ENCODE assay signal across 8 mouse cellular contexts in the genomic region with DNA sequence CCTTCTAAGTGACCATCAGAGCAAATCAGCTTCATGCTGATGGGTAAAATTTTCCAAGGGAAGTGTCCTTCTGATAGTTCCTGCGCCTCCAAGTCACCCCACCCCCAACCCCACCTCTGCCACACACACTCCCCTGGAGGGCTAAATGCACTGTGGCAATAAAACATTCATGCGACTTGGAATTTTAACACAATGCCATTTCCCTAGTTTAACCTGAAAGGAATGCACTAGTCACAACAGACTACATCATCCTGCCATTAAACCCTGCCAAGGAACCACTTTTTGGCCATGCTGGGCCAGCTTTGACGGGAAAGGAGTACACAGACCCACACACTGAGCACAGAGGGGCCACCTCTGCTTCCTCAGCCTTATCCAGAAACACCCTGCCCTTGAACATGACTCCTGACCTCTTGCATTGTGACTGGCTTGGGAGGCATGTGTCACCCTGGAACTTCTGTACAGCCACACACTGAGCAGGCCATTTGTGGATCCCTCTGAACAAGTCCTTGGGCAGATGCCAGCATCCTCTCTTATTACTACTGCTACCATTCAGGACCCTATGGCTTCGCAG.
A peak's percentile ranks its signal among the peaks of the same experiment; 100 is the strongest.
DNase-seq lines count a peak whose midpoint lies in the region; ATAC-seq lines count a peak whose summit lies in the region.

No protein-coding gene starts in this region.

- H3K4me1 ChIP-seq in neural tube, embryonic 13.5 days (replicated peaks), result peaks cover 35% of the 10 kb centered on the region
- peaks cover 21% of the 10 kb centered on the region for H3K4me1 ChIP-seq in neural tube, embryonic 15.5 days
- peaks cover 10 to 12% of the 10 kb centered on the region in 2 experiments for H3K4me1 ChIP-seq in heart, embryonic 14.5 days (ENCODE audit: control insufficient read depth in 2 of 2, insufficient read depth in 2 of 2, low read length in 2 of 2)

- WGBS in neural tube, embryonic 13.5 days, result 14% methylated on average over 4 of the region's 4 CpGs
- 26% methylated on average over 4 of the region's 4 CpGs for WGBS in neural tube, embryonic 15.5 days
- 31% methylated on average over 4 of the region's 4 CpGs for WGBS in heart, embryonic 14.5 days

- no peaks in the 10 kb centered on the region for H3K36me3 ChIP-seq in neural tube, embryonic 13.5 days
- no peaks in the 10 kb centered on the region for H3K36me3 ChIP-seq in neural tube, embryonic 15.5 days
- no peaks in the 10 kb centered on the region for H3K36me3 ChIP-seq in heart, embryonic 14.5 days (ENCODE audit: control insufficient read depth, insufficient read depth, low read length)

- peak; percentile 32 for DNase-seq in embryo, embryonic 9.5 days (ENCODE audit: extremely low spot score)
- DNase-seq in lung, postnatal 36 days, result peak; percentile 23
- no peak for DNase-seq in cerebellum, adult 8-10 months
- DNase-seq in layer of hippocampus, adult 9-11 months, result no peak
- no peak for DNase-seq in cerebellum, postnatal 36 days

- no peaks in the 10 kb centered on the region for H3K9me3 ChIP-seq in neural tube, embryonic 13.5 days
- H3K9me3 ChIP-seq in neural tube, embryonic 15.5 days (replicated peaks), result no peaks in the 10 kb centered on the region
- H3K9me3 ChIP-seq in heart, embryonic 14.5 days (ENCODE audit: control insufficient read depth, low read length), result no peaks in the 10 kb centered on the region

- no peaks in the 10 kb centered on the region for H3K27me3 ChIP-seq in neural tube, embryonic 13.5 days
- no peaks in the 10 kb centered on the region for H3K27me3 ChIP-seq in neural tube, embryonic 15.5 days (replicated peaks)
- H3K27me3 ChIP-seq in heart, embryonic 14.5 days (ENCODE audit: control insufficient read depth, insufficient read depth, low read length), result 0 out of 2 replicates have a peak, but pooled peaks cover 3% of the 10 kb centered on the region

- H3K9ac ChIP-seq in neural tube, embryonic 13.5 days, result 0 out of 2 replicates have a peak overlapping the region, but pooled peaks have one; percentile 38
- H3K9ac ChIP-seq in neural tube, embryonic 15.5 days (replicated peaks), result no peak overlapping the region
- no peak overlapping the region for H3K9ac ChIP-seq in heart, embryonic 14.5 days (ENCODE audit: low read length)

- H3K4me2 ChIP-seq in neural tube, embryonic 13.5 days, result no peak overlapping the region
- H3K4me2 ChIP-seq in neural tube, embryonic 15.5 days, result no peak overlapping the region
- H3K4me2 ChIP-seq in heart, embryonic 14.5 days (ENCODE audit: low read length), result 0 out of 2 replicates have a peak overlapping the region, but pooled peaks have one; percentile 3

- no peak for ATAC-seq in neural tube, embryonic 13.5 days (ENCODE audit: low read depth)
- no peak for ATAC-seq in neural tube, embryonic 15.5 days (ENCODE audit: low FRiP score)
- peak; percentile 80 for ATAC-seq in heart, embryonic 14.5 days (ENCODE audit: insufficient number of reproducible peaks, insufficient read depth, low FRiP score, low read depth)

- no peak overlapping the region for H3K4me3 ChIP-seq in neural tube, embryonic 13.5 days
- no peak overlapping the region for H3K4me3 ChIP-seq in neural tube, embryonic 15.5 days (replicated peaks)
- H3K4me3 ChIP-seq in heart, embryonic 14.5 days (ENCODE audit: control insufficient read depth in 1 of 2, insufficient read depth in 1 of 2, low read depth in 1 of 2, low read length in 2 of 2), result no peak overlapping the region

- H3K27ac ChIP-seq in neural tube, embryonic 13.5 days (replicated peaks), result peak overlapping the region; percentile 38; the same call in 1 of the 2 replicates
- no peak overlapping the region for H3K27ac ChIP-seq in neural tube, embryonic 15.5 days (replicated peaks)
- peak overlapping the region; percentile 26 to 66 for H3K27ac ChIP-seq in heart, embryonic 14.5 days (replicated peaks in 1 of 2; ENCODE audit: control insufficient read depth in 1 of 2, insufficient read depth in 1 of 2, low read depth in 2 of 2, low read length in 2 of 2)

Comparison
In these comparisons a context has a peak if more than half of its experiments do, and no peak if none do; other contexts are left out.
1. DNase-seq: peak in embryo, embryonic 9.5 days (single experiment) and lung, postnatal 36 days (single experiment); none in cerebellum, adult 8-10 months (single experiment), layer of hippocampus, adult 9-11 months (single experiment) and cerebellum, postnatal 36 days (0 of 2).